Mouse (Mus musculus) midbrain, postnatal 0 days (tissue): ENCODE data around the gene Lama1. TPM values are rescaled to one million over a fixed set of nuclear protein-coding genes. Genes with fewer than 3 reads are reported as not detected.

Experiments used
- ATAC-seq: fragments of 200-750 bp; cut with Nextera tagmentation; 2 replicates; pipeline ENCODE4 v1.8.0; 2017; ENCODE audit warnings: moderate number of reproducible peaks, mild to moderate bottlenecking, moderate TSS enrichment, moderate library complexity; ENCODE audit not compliant: low FRiP score
- DNase-seq: peaks from one replicate; pipeline ENCODE4 v3.0.0-alpha.2; 2015; ENCODE audit warnings: low spot score
- H3K27ac ChIP-seq: fragments of 300-500 bp; sonication (generic); 2 replicates; pipeline ENCODE4 v1.5.1; 2014; ENCODE audit warnings: low read depth, mild to moderate bottlenecking, low read length, mixed read lengths
- H3K27me3 ChIP-seq: fragments of 300-500 bp; sonication (generic); 2 replicates; pipeline ENCODE4 v1.6.1; 2014; ENCODE audit warnings: low read length, control low read depth, mixed read lengths; ENCODE audit not compliant: insufficient read depth
- H3K36me3 ChIP-seq: fragments of 300-500 bp; sonication (generic); 2 replicates; pipeline ENCODE4 v1.6.1; 2014; ENCODE audit warnings: low read length, control low read depth, mixed read lengths; ENCODE audit not compliant: insufficient read depth
- H3K4me1 ChIP-seq: fragments of 300-500 bp; sonication (generic); 2 replicates; pipeline ENCODE4 v1.6.1; 2014; ENCODE audit warnings: mild to moderate bottlenecking, control low read depth, antibody characterized with exemption, low read length, mixed read lengths; ENCODE audit not compliant: insufficient read depth
- H3K4me2 ChIP-seq: fragments of 300-500 bp; sonication (generic); 2 replicates; pipeline ENCODE4 v1.6.1; 2014; ENCODE audit warnings: low read depth, mild to moderate bottlenecking, low read length, mixed read lengths; ENCODE audit not compliant: poor library complexity, severe bottlenecking
- H3K4me3 ChIP-seq: fragments of 300-500 bp; sonication (generic); 2 replicates; pipeline ENCODE4 v1.5.1; 2014; ENCODE audit warnings: low read depth, mild to moderate bottlenecking, low read length, moderate library complexity
- H3K9ac ChIP-seq: fragments of 300-500 bp; sonication (generic); replicated peaks from 2 replicates; pipeline ENCODE4 v1.6.1; 2014; ENCODE audit warnings: mild to moderate bottlenecking, low read length, moderate library complexity, mixed read lengths; ENCODE audit not compliant: poor library complexity, severe bottlenecking
- H3K9me3 ChIP-seq: fragments of 300-500 bp; sonication (generic); 2 replicates; pipeline ENCODE4 v1.6.1; 2016; ENCODE audit warnings: low read length, control low read depth
- CTCF ChIP-seq: IDR thresholded peaks from 2 replicates; pipeline ENCODE4 v1.5.1; 2016; ENCODE audit warnings: antibody characterized with exemption, mild to moderate bottlenecking
- WGBS: fragments of 180-500 bp; shearing (Covaris S2); extraction: QIAGEN DNeasy Blood & Tissue Kit; methylation state at CpG from one replicate; pipeline ENCODE4 v1.1.7; 2014; 5-methylcytosine and 5-hydroxymethylcytosine counted together
- polyA plus RNA-seq: library from polyadenylated mRNA; unstranded; fragments of >200 nt; fragmentation: Nextera tagmentation; extraction: Ambion mirVana; gene quantifications from 2 replicates; pipeline ENCODE4 v1.2.1, GENCODE M21; 2015
- total RNA-seq: library from RNA; depleted of rRNA; stranded (reverse); fragments of >200 nt; gene quantifications from 2 replicates; pipeline ENCODE4 v1.2.3, GENCODE M21; 2014

The Lama1 gene
- total and polyA plus RNA-seq, 2 experiments from 2014 or later, result 3.8 to 19.0 TPM

DNA sequence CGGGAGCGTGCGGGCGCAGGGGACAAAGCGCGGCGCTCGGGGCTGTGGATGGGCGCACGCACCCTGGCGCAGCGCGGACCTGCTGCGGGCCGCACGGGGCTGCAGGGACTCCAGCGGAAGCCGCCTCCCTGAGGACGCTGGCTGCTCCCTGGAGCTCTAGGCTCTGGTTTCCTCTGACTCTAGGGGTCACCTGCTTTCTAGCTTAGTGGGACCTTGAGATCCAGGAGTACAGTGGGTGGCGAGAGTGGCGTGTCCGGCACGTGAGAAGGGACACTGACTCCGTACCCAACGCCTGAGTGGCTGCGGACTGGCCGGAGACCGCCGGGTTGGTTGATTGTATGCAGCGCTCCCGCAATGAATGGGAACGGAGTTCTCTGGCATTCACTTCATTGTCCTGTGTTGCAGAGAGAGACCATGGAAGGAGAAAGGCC lies 417 bp downstream of the Lama1 start:
- no peak for TF ChIP-seq CTCF

DNA sequence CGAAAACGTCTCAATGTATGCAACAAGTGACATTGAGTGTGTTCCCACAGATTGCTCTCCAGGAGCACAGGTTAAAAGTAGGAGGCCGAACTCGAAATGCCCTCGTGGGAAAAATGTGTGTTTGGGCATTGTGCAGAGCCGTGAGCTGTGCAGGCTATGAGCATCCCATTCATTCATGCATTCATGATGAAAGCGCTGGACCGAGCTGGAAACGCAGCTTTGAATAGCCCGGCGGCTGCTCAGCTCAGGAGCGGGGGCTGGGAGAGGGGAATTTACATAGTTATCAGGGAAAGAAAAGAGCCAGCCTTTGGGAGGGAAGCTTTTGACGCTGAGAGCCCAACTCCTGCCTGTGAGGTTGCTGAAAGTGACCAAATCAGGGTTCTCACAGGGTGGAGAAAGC lies 1.2 kb downstream of the Lama1 start:
- Histone ChIP-seq H3K27ac (no peak overlapping the region), H3K4me1 (peaks cover 5% of the 10 kb centered on the region; the same call in 1 of the 2 replicates), H3K9me3 (no peaks in the 10 kb centered on the region), H3K4me2 (peak overlapping the region; percentile 97), H3K9ac (0 out of 2 replicates have a peak overlapping the region, but pooled peaks have one; percentile 70), H3K4me3 (peak overlapping the region; percentile 78), H3K36me3 (no peaks in the 10 kb centered on the region), H3K27me3 (no peaks in the 10 kb centered on the region)
- ATAC-seq (no peak), DNase-seq (peak; percentile 66)
- WGBS, result 1% methylated on average over 13 of the region's 13 CpGs
- no peak for TF ChIP-seq CTCF

More for the DNA sequence above, 417 bp downstream of the Lama1 start:
- Histone ChIP-seq H3K9ac (peak overlapping the region; percentile 70), H3K27me3 (no peaks in the 10 kb centered on the region), H3K9me3 (no peaks in the 10 kb centered on the region), H3K4me2 (peak overlapping the region; percentile 97), H3K27ac (0 out of 2 replicates have a peak overlapping the region, but pooled peaks have one; percentile 18), H3K4me3 (peak overlapping the region; percentile 78), H3K4me1 (peaks cover 5% of the 10 kb centered on the region; the same call in 1 of the 2 replicates), H3K36me3 (no peaks in the 10 kb centered on the region)
- ATAC-seq (peak; percentile 58), DNase-seq (no peak)
- WGBS, result under 1% methylated on average over 26 of the region's 32 CpGs

DNA sequence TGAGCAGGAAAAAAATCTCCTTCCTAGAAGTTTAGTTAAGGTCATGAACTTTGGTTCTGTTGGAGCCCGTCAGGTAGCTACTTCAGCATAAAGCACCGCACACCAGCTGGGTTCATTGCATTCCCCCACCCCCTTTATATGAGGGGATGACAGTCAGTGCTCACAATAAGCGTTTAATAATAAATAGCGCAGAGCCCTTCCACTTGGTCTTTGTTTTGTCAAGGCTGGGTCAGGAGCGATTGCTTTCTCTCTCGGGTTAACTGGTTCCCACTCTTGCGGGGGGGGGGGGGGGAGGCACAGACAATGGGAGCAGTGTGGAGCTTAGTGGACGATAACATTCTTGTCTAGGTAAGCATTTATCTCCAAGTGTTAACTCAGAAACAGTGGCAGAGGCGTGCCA lies 4.7 kb downstream of the Lama1 start:
- Histone ChIP-seq H3K4me2 (no peak overlapping the region), H3K9ac (no peak overlapping the region), H3K9me3 (no peaks in the 10 kb centered on the region), H3K27ac (no peak overlapping the region), H3K4me1 (peaks cover 5% of the 10 kb centered on the region; the same call in 1 of the 2 replicates), H3K4me3 (no peak overlapping the region), H3K36me3 (no peaks in the 10 kb centered on the region), H3K27me3 (no peaks in the 10 kb centered on the region)
- DNase-seq, result no peak
- 25% methylated on average over 8 of the region's 9 CpGs for WGBS
- no peak for TF ChIP-seq CTCF
- no peak for ATAC-seq

DNA sequence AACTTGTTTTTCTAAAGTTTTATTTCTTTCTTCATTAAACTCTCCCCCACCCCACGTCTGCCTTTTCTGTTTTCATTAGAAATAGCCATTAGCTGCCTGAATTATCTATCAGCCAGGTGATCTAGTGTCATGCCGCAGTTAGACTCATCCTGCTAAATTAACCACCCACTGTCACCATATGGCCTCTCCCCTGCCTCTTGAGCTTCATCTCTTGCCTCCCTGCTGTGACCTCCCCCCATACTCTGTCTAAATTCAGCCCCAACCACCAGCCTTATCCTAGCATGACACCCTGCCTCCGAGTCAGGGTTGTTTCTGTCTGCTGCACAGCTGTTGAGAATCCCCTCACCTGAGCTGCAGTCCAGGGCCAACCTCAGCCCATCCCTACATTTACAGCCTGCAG lies 5.9 kb downstream of the Lama1 start:
- H3K9ac ChIP-seq, result no peak overlapping the region
- ATAC-seq (no peak), DNase-seq (no peak)
- WGBS, result 61% methylated on average over 3 of the region's 3 CpGs
- H3K4me1 ChIP-seq, result peaks cover 3% of the 10 kb centered on the region; the same call in 1 of the 2 replicates
- H3K27me3 ChIP-seq, result no peaks in the 10 kb centered on the region
- no peak overlapping the region for H3K4me3 ChIP-seq
- no peak overlapping the region for H3K4me2 ChIP-seq
- H3K27ac ChIP-seq, result no peak overlapping the region
- H3K9me3 ChIP-seq, result no peaks in the 10 kb centered on the region
- no peak for TF ChIP-seq CTCF
- H3K36me3 ChIP-seq, result no peaks in the 10 kb centered on the region

DNA sequence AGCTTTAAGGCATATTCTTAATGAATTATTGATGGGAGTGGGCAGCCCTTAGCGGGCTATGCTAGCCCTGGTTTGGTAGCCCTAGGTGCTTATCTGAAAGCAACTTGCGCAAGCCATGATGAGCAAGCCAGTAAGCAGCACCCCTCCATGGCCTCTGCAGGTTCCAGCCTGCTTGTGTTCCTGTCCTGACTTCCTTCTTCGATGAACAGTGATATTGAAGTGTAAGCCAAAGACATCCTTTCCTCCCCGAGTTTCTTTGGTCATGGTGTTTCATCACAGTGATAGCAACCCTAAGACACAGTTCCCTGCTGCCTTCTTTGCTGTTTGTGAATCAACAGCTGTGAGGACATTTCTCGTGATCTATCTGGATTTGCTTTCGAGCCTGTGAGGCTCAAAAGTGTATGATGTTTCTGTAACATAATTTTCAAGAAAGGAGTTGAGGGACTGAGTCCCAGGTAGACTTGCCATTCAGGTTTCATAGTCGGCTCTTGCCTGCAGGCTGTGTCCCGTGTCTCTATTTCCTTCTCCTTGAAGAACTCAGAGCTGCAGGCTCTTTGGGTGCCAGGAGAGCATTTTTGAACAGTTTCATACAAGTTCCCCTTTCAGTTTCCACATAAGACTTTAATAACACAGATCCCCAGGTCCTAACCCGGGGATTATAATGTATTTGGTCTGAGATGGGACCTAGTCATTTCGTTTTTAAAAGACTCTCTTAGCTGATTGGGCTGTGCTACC lies 8.1 kb downstream of the Lama1 start:
- H3K36me3 ChIP-seq, result no peaks in the 10 kb centered on the region
- DNase-seq (no peak), ATAC-seq (no peak)
- H3K27me3 ChIP-seq, result no peaks in the 10 kb centered on the region
- no peak overlapping the region for H3K4me3 ChIP-seq
- TF ChIP-seq CTCF, result no peak
- H3K4me1 ChIP-seq, result no peaks in the 10 kb centered on the region
- H3K9ac ChIP-seq, result no peak overlapping the region
- WGBS, result 88% methylated on average over 10 of the region's 10 CpGs
- H3K27ac ChIP-seq, result no peak overlapping the region
- H3K4me2 ChIP-seq, result no peak overlapping the region
- H3K9me3 ChIP-seq, result no peaks in the 10 kb centered on the region

DNA sequence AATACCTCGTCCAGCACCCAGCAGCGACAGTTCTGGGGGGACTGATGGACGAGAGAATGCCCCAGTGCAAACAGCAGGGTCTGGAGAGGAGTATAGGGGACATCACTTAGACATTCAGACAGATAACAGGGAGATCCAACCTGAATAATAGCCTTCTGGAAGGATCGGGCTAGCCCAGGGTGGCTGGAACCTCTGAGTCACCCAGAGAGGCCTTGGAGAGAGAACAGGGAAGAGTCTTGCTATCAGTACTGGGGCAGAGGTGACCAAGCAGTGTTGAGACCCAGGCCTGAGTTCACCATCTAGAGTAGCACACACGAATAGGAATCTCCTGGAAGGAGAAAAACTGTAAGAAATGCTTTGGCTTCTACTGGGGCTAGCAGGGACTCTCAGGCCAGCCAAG lies 9.3 kb downstream of the Lama1 start:
- H3K36me3 ChIP-seq, result no peaks in the 10 kb centered on the region
- no peak overlapping the region for H3K9ac ChIP-seq
- ATAC-seq, result no peak
- no peaks in the 10 kb centered on the region for H3K9me3 ChIP-seq
- no peak overlapping the region for H3K27ac ChIP-seq
- no peaks in the 10 kb centered on the region for H3K4me1 ChIP-seq
- no peaks in the 10 kb centered on the region for H3K27me3 ChIP-seq
- no peak overlapping the region for H3K4me3 ChIP-seq
- WGBS, result 87% methylated on average over 5 of the region's 5 CpGs
- no peak overlapping the region for H3K4me2 ChIP-seq
- no peak for DNase-seq
- TF ChIP-seq CTCF, result no peak
